Mouse (Mus musculus) induced T-regulatory cell, adult 2 months (primary cell): ENCODE data around the gene 1190002N15Rik.

Experiments used
- DNase-seq: peaks from one replicate; pipeline ENCODE4 v3.0.0-alpha.2; 2012; ENCODE audit warnings: low read depth

Gene 1190002N15Rik

GRCm38 (mm10) chr9:94529146-94529746 lies 8.6 kb downstream of the 1190002N15Rik start:
- no peak for DNase-seq

GRCm38 (mm10) chr9:94526473-94526872 lies 11.4 kb downstream of the 1190002N15Rik start:
- no peak for DNase-seq

- DNase-seq, result no peak
These were observed 25.6 kb downstream of the 1190002N15Rik start for GRCm38 (mm10) chr9:94512246-94512645.

GRCm38 (mm10) chr9:94511139-94511538 lies 26.7 kb downstream of the 1190002N15Rik start:
- no peak for DNase-seq

- DNase-seq, result no peak
These were observed 30.9 kb downstream of the 1190002N15Rik start for GRCm38 (mm10) chr9:94506980-94507379.

GRCm38 (mm10) chr9:94491467-94491866 lies 46.4 kb downstream of the 1190002N15Rik start:
- no peak for DNase-seq

- no peak for DNase-seq
These were observed 49.9 kb downstream of the 1190002N15Rik start for GRCm38 (mm10) chr9:94487976-94488375.

GRCm38 (mm10) chr9:94483291-94483879 lies 54.5 kb downstream of the 1190002N15Rik start:
- no peak for DNase-seq

- DNase-seq, result no peak
These were observed 55.5 kb downstream of the 1190002N15Rik start for GRCm38 (mm10) chr9:94482215-94482975.

GRCm38 (mm10) chr9:94481057-94481456 lies 56.8 kb downstream of the 1190002N15Rik start:
- no peak for DNase-seq

- DNase-seq, result no peak
These were observed 58.5 kb downstream of the 1190002N15Rik start for GRCm38 (mm10) chr9:94479382-94479781.

- DNase-seq, result no peak
These were observed 58.9 kb downstream of the 1190002N15Rik start for GRCm38 (mm10) chr9:94478954-94479353.

- no peak for DNase-seq
These were observed 61.9 kb downstream of the 1190002N15Rik start for GRCm38 (mm10) chr9:94475973-94476372.

GRCm38 (mm10) chr9:94473898-94474297 lies 64.0 kb downstream of the 1190002N15Rik start:
- no peak for DNase-seq

GRCm38 (mm10) chr9:94472963-94473582 lies 64.8 kb downstream of the 1190002N15Rik start:
- no peak for DNase-seq

GRCm38 (mm10) chr9:94471485-94471884 lies 66.4 kb downstream of the 1190002N15Rik start:
- no peak for DNase-seq
